Mouse (Mus musculus): Measurements from ENCODE around the gene Cfap161.

The Cfap161 gene

GRCm38 (mm10) chr7:83742026-83742425, 52.7 kb downstream of the Cfap161 start:
- no peak for DNase-seq (ENCODE audit: low read depth, low spot score)

- DNase-seq (ENCODE audit: low read depth, low spot score) = no peak
Measured at GRCm38 (mm10) chr7:83739680-83740310, 54.9 kb downstream of the Cfap161 start.

- DNase-seq (ENCODE audit: low read depth, low spot score) = no peak
Measured at GRCm38 (mm10) chr7:83738623-83739462, 55.8 kb downstream of the Cfap161 start.

- DNase-seq (ENCODE audit: low read depth, low spot score) = no peak
Measured at GRCm38 (mm10) chr7:83737914-83738490, 56.7 kb downstream of the Cfap161 start.

GRCm38 (mm10) chr7:83736341-83737115, 58.2 kb downstream of the Cfap161 start:
- DNase-seq (ENCODE audit: low read depth, low spot score) = no peak

GRCm38 (mm10) chr7:83735108-83735781, 59.4 kb downstream of the Cfap161 start:
- peak; percentile 99 for DNase-seq (ENCODE audit: low read depth, low spot score)

- peak; percentile 76 for DNase-seq (ENCODE audit: low read depth, low spot score)
Measured at GRCm38 (mm10) chr7:83734671-83735082, 60.0 kb downstream of the Cfap161 start.

GRCm38 (mm10) chr7:83734246-83734645, 60.4 kb downstream of the Cfap161 start:
- no peak for DNase-seq (ENCODE audit: low read depth, low spot score)

- no peak for DNase-seq (ENCODE audit: low read depth, low spot score)
Measured at GRCm38 (mm10) chr7:83732781-83733180, 61.9 kb downstream of the Cfap161 start.

GRCm38 (mm10) chr7:83731961-83732666, 62.6 kb downstream of the Cfap161 start:
- DNase-seq (ENCODE audit: low read depth, low spot score) = peak; percentile 97

- DNase-seq (ENCODE audit: low read depth, low spot score) = no peak
Measured at GRCm38 (mm10) chr7:83731297-83731696, 63.4 kb downstream of the Cfap161 start.

- no peak for DNase-seq (ENCODE audit: low read depth, low spot score)
Measured at GRCm38 (mm10) chr7:83726936-83727632, 67.6 kb downstream of the Cfap161 start.

- no peak for DNase-seq (ENCODE audit: low read depth, low spot score)
Measured at GRCm38 (mm10) chr7:83725801-83726200, 68.9 kb downstream of the Cfap161 start.

GRCm38 (mm10) chr7:83724541-83724940, 70.1 kb downstream of the Cfap161 start:
- DNase-seq (ENCODE audit: low read depth, low spot score) = no peak
